Mouse (Mus musculus): ENCODE results near the gene Gzf1. TPM values are rescaled to one million over a fixed set of nuclear protein-coding genes. Genes with fewer than 3 reads are reported as not detected.

The Gzf1 gene
- polyA plus RNA-seq, 1 experiment from 2014 or later, result 21.3 TPM

- H3K36me3 ChIP-seq (ENCODE audit: insufficient read depth, low read length), result no peaks in the 10 kb centered on the region
- ATAC-seq, result no peak
- H3K27me3 ChIP-seq (replicated peaks; ENCODE audit: insufficient read depth, low read length), result no peaks in the 10 kb centered on the region
- no peak overlapping the region for H3K9ac ChIP-seq (replicated peaks; ENCODE audit: low read depth)
- TF ChIP-seq CTCF (IDR thresholded peaks at IDR 0.05) (no peak), EP300 (IDR thresholded peaks at IDR 0.05) (no peak)
- WGBS, result 78% methylated on average over 2 of the region's 2 CpGs
- no peak overlapping the region for H3K27ac ChIP-seq (ENCODE audit: low read length)
- no peak overlapping the region for H3K4me3 ChIP-seq (ENCODE audit: low read depth, low read length)
- no peaks in the 10 kb centered on the region for H3K9me3 ChIP-seq (ENCODE audit: low read length)
- no peak overlapping the region for H3K4me2 ChIP-seq (replicated peaks; ENCODE audit: low read depth, low read length)
- DNase-seq (ENCODE audit: low spot score), result no peak
- H3K4me1 ChIP-seq (ENCODE audit: insufficient read depth, low read depth, low read length), result no peaks in the 10 kb centered on the region
Measured at GRCm38 (mm10) chr2:148717072-148717471, 36.2 kb downstream of the Gzf1 start.

- 38% methylated on average over 2 of the region's 2 CpGs for WGBS
- no peak for ATAC-seq
Measured at GRCm38 (mm10) chr2:148719271-148719995, 38.6 kb downstream of the Gzf1 start.

GRCm38 (mm10) chr2:148731614-148732326 is 50.9 kb downstream of the Gzf1 start:
- ATAC-seq, result peak; percentile 52
- peak; percentile 15 for DNase-seq (ENCODE audit: low spot score)
- 1% methylated on average over 33 of the region's 35 CpGs for WGBS

More at GRCm38 (mm10) chr2:148719271-148719995, 38.6 kb downstream of the Gzf1 start:
- no peak overlapping the region for H3K9ac ChIP-seq (replicated peaks; ENCODE audit: low read depth)
- H3K4me3 ChIP-seq (ENCODE audit: low read depth, low read length), result no peak overlapping the region
- H3K36me3 ChIP-seq (ENCODE audit: insufficient read depth, low read length), result no peaks in the 10 kb centered on the region
- H3K4me1 ChIP-seq (ENCODE audit: insufficient read depth, low read depth, low read length), result no peaks in the 10 kb centered on the region
- no peak overlapping the region for H3K4me2 ChIP-seq (replicated peaks; ENCODE audit: low read depth, low read length)
- H3K27ac ChIP-seq (ENCODE audit: low read length), result no peak overlapping the region
- H3K9me3 ChIP-seq (ENCODE audit: low read length), result no peaks in the 10 kb centered on the region
- TF ChIP-seq CTCF (IDR thresholded peaks at IDR 0.05) (no peak), EP300 (IDR thresholded peaks at IDR 0.05) (no peak)
- H3K27me3 ChIP-seq (replicated peaks; ENCODE audit: insufficient read depth, low read length), result no peaks in the 10 kb centered on the region
- no peak for DNase-seq (ENCODE audit: low spot score)

GRCm38 (mm10) chr2:148732327-148733000 is 51.6 kb downstream of the Gzf1 start, which contains the start of gene Napb:
Gene Napb (minus strand): TSS chr2:148732467.
- Histone ChIP-seq H3K4me3 (ENCODE audit: low read depth, low read length) (peak within 1 kb of the TSS; percentile 70), H3K4me1 (ENCODE audit: insufficient read depth, low read depth, low read length) (peaks cover 8% of the 10 kb centered on the region; the same call in 1 of the 2 replicates), H3K27me3 (replicated peaks; ENCODE audit: insufficient read depth, low read length) (no peaks in the 10 kb centered on the region), H3K9ac (replicated peaks; ENCODE audit: low read depth) (peak within 1 kb of the TSS; percentile 50), H3K9me3 (ENCODE audit: low read length) (no peaks in the 10 kb centered on the region), H3K36me3 (ENCODE audit: insufficient read depth, low read length) (no peaks in the 10 kb centered on the region), H3K4me2 (replicated peaks; ENCODE audit: low read depth, low read length) (peak within 1 kb of the TSS; percentile 94), H3K27ac (ENCODE audit: low read length) (no peak within 1 kb of the TSS)
- ATAC-seq, result peak; percentile 100
- peak; percentile 96 for DNase-seq (ENCODE audit: low spot score)
- WGBS, result 3% methylated on average over 18 of the region's 18 CpGs
- TF ChIP-seq EP300 (IDR thresholded peaks at IDR 0.05) (no peak), CTCF (IDR thresholded peaks at IDR 0.05) (no peak; the same call in 1 of the 2 replicates)

More at GRCm38 (mm10) chr2:148731614-148732326, 50.9 kb downstream of the Gzf1 start:
- Histone ChIP-seq H3K27me3 (replicated peaks; ENCODE audit: insufficient read depth, low read length) (no peaks in the 10 kb centered on the region), H3K4me2 (replicated peaks; ENCODE audit: low read depth, low read length) (peak overlapping the region; percentile 94), H3K9me3 (ENCODE audit: low read length) (no peaks in the 10 kb centered on the region), H3K27ac (ENCODE audit: low read length) (no peak overlapping the region), H3K4me3 (ENCODE audit: low read depth, low read length) (peak overlapping the region; percentile 70), H3K4me1 (ENCODE audit: insufficient read depth, low read depth, low read length) (peaks cover 8% of the 10 kb centered on the region; the same call in 1 of the 2 replicates), H3K9ac (replicated peaks; ENCODE audit: low read depth) (peak overlapping the region; percentile 50), H3K36me3 (ENCODE audit: insufficient read depth, low read length) (no peaks in the 10 kb centered on the region)
- no peak for TF ChIP-seq EP300 (IDR thresholded peaks at IDR 0.05)

Other genes starting within 250 kb of the Gzf1 start
- gene Cd93, start 237.5 kb upstream of the Gzf1 start, polyA plus RNA-seq (2015; fragmentation: Nextera tagmentation; extraction: Ambion mirVana), result 55.9 and 59.7 TPM in 2 replicates
- 46.2 and 46.4 TPM in 2 replicates for gene Nxt1, start 8.4 kb upstream of the Gzf1 start, polyA plus RNA-seq (2015; fragmentation: Nextera tagmentation; extraction: Ambion mirVana)
- gene Napb, start 51.4 kb downstream of the Gzf1 start, polyA plus RNA-seq (2015; fragmentation: Nextera tagmentation; extraction: Ambion mirVana), result 1.4 TPM in 2 replicates
- not detected in 2 replicates for gene Cstl1, start 69.3 kb downstream of the Gzf1 start, polyA plus RNA-seq (2015; fragmentation: Nextera tagmentation; extraction: Ambion mirVana)
- gene Cst11, start 90.5 kb downstream of the Gzf1 start, polyA plus RNA-seq (2015; fragmentation: Nextera tagmentation; extraction: Ambion mirVana), result not detected in 2 replicates
- not detected in 2 replicates for gene 8030411F24Rik, start 101.0 kb downstream of the Gzf1 start, polyA plus RNA-seq (2015; fragmentation: Nextera tagmentation; extraction: Ambion mirVana)
- not detected in 2 replicates for gene Cst12, start 108.3 kb downstream of the Gzf1 start, polyA plus RNA-seq (2015; fragmentation: Nextera tagmentation; extraction: Ambion mirVana)
- 12.9 and 19.4 TPM in 2 replicates for gene Cst8, start 117.8 kb downstream of the Gzf1 start, polyA plus RNA-seq (2015; fragmentation: Nextera tagmentation; extraction: Ambion mirVana)
- gene Cst13, start 139.1 kb downstream of the Gzf1 start, polyA plus RNA-seq (2015; fragmentation: Nextera tagmentation; extraction: Ambion mirVana), result not detected in 2 replicates
- 1.5 and 2.5 TPM in 2 replicates for gene Cst9, start 154.1 kb downstream of the Gzf1 start, polyA plus RNA-seq (2015; fragmentation: Nextera tagmentation; extraction: Ambion mirVana)
- 0.94 and 1.5 TPM in 2 replicates for gene 9230104L09Rik, start 184.0 kb downstream of the Gzf1 start, polyA plus RNA-seq (2015; fragmentation: Nextera tagmentation; extraction: Ambion mirVana)
- gene Cst3, start 194.7 kb downstream of the Gzf1 start, polyA plus RNA-seq (2015; fragmentation: Nextera tagmentation; extraction: Ambion mirVana), result 755 and 866 TPM in 2 replicates